Mouse (Mus musculus) kidney, embryonic 15.5 days (tissue): ENCODE data around the gene Ccr7. TPM values are rescaled to one million over a fixed set of nuclear protein-coding genes. Genes with fewer than 3 reads are reported as not detected.
A peak's percentile ranks its signal among the peaks of the same experiment; 100 is the strongest.

Source experiments
- ATAC-seq: fragments of 200-750 bp; cut with Nextera tagmentation; replicated peaks from 2 replicates; pipeline ENCODE4 v1.8.0; 2017; ENCODE audit warnings: moderate TSS enrichment; ENCODE audit not compliant: low FRiP score
- H3K27ac ChIP-seq: fragments of 300-500 bp; sonication (generic); 2 replicates; pipeline ENCODE4 v1.5.1; 2015; ENCODE audit warnings: mild to moderate bottlenecking, inconsistent platforms
- H3K27me3 ChIP-seq: fragments of 300-500 bp; sonication (generic); 2 replicates; pipeline ENCODE4 v1.6.1; 2015; ENCODE audit warnings: inconsistent platforms
- H3K36me3 ChIP-seq: fragments of 300-500 bp; sonication (generic); 2 replicates; pipeline ENCODE4 v1.6.1; 2015; ENCODE audit warnings: inconsistent platforms
- H3K4me1 ChIP-seq: fragments of 300-500 bp; sonication (generic); 2 replicates; pipeline ENCODE4 v1.6.1; 2015; ENCODE audit warnings: inconsistent platforms
- H3K4me2 ChIP-seq: fragments of 300-500 bp; sonication (generic); 2 replicates; pipeline ENCODE4 v1.6.1; 2015; ENCODE audit warnings: moderate library complexity, mild to moderate bottlenecking, inconsistent platforms
- H3K4me3 ChIP-seq: fragments of 300-500 bp; sonication (generic); replicated peaks from 2 replicates; pipeline ENCODE4 v1.5.1; 2015; ENCODE audit warnings: mild to moderate bottlenecking, inconsistent platforms
- H3K9ac ChIP-seq: fragments of 300-500 bp; sonication (generic); 2 replicates; pipeline ENCODE4 v1.6.1; 2015; ENCODE audit warnings: mild to moderate bottlenecking, inconsistent platforms
- H3K9me3 ChIP-seq: fragments of 300-500 bp; sonication (generic); replicated peaks from 2 replicates; pipeline ENCODE4 v1.6.1; 2016; ENCODE audit warnings: inconsistent platforms
- WGBS: fragments of 180-500 bp; shearing (Covaris S2); methylation state at CpG from one replicate; pipeline ENCODE4 v1.1.7; 2015; ENCODE audit warnings: mixed read lengths; 5-methylcytosine and 5-hydroxymethylcytosine counted together
- polyA plus RNA-seq: library from polyadenylated mRNA; unstranded; fragments of >200 nt; fragmentation: Nextera tagmentation; extraction: Ambion mirVana; gene quantifications from 2 replicates; pipeline ENCODE4 v1.2.1, GENCODE M21; 2015

The Ccr7 gene
- polyA plus RNA-seq, 1 experiment from 2014 or later = 0.17 TPM

DNA sequence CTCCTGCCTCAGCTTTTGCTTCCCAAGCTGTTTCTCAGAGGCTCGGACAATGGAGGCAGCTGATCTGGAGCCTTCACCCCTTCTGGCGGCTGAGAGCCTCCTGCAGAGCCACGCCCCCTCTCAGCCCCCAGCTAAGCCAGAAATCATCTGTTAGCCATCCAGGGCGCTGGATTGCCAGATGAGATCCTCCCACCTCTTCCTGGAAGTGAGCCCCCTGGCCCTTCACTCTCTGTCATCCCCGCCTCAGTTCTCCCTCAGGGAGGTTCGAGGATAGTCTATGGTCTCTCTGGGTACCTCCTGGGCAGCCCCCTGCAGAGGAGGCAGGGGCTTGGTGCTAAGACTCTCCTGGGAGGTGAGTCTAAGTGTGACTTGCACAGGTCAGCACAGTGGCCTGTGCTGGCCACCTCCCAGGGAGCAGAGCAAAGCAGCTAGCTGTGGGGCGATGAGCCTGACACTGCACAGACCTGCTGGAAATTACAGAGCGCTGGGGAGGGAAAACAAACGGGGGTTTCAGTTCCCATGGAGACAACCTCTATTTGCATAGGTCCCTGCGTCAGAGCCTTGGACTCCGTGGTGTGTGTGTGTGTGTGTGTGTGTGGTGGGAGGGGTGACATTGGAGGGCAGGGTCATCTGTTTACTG lies 22.7 kb downstream of the Ccr7 start:
- ATAC-seq = peak; percentile 72
- Histone ChIP-seq H3K27ac (peak overlapping the region; percentile 92), H3K9me3 (no peaks in the 10 kb centered on the region), H3K4me2 (peak overlapping the region; percentile 57), H3K9ac (peak overlapping the region; percentile 41; the same call in 1 of the 2 replicates), H3K36me3 (no peaks in the 10 kb centered on the region), H3K4me3 (peak overlapping the region; percentile 27), H3K27me3 (0 out of 2 replicates have a peak, but pooled peaks cover 4% of the 10 kb centered on the region), H3K4me1 (peaks cover 63% of the 10 kb centered on the region)
- 4% methylated on average over 11 of the region's 11 CpGs for WGBS

GRCm38 (mm10) chr11:99131463-99131840 lies 23.4 kb downstream of the Ccr7 start:
- H3K27me3 ChIP-seq = 0 out of 2 replicates have a peak, but pooled peaks cover 4% of the 10 kb centered on the region
- ATAC-seq = no peak
- no peaks in the 10 kb centered on the region for H3K9me3 ChIP-seq
- 37% methylated on average over 12 of the region's 12 CpGs for WGBS
- peak overlapping the region; percentile 27; the same call in 1 of the 2 replicates for H3K4me3 ChIP-seq
- peak overlapping the region; percentile 92 for H3K27ac ChIP-seq
- peaks cover 65% of the 10 kb centered on the region for H3K4me1 ChIP-seq
- peak overlapping the region; percentile 57 for H3K4me2 ChIP-seq
- no peak overlapping the region for H3K9ac ChIP-seq
- H3K36me3 ChIP-seq = no peaks in the 10 kb centered on the region

DNA sequence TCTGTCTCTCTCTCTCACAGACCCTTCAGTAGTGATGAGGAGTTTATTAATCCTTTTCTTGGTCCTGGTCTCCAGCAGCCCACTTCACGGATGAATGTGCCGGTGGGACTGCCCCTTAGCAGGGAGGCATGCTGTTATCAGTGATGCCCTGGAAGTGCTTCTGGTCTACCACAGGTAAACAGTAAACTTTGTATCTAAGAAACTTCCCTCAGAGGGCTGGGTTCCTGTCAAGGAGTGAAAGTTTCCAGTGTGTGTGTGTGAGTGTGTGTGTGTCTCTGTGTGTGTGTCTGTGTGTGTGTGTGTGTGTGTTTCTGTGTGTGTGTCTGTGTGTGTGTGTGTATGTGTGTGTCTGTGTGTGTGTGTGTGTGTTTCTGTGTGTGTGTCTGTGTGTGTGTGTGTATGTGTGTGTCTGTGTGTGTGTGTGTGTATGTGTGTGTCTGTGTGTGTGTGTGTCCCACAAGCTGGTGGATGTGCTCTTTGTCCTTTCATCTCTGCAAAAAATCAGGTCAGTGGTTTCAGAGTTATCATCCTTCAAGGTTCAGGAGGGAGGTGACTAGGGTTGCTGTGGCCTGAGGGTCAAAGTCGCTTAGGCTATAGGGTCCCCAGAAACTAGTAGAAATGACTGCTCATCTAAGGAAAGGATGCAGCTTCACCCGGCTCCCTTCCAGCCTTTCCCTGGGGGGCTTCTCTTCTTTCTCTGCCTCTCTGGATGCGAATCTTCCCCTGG lies 24.0 kb downstream of the Ccr7 start:
- Histone ChIP-seq H3K36me3 (no peaks in the 10 kb centered on the region), H3K9me3 (no peaks in the 10 kb centered on the region), H3K27ac (peak overlapping the region; percentile 92), H3K4me2 (no peak overlapping the region), H3K27me3 (0 out of 2 replicates have a peak, but pooled peaks cover 4% of the 10 kb centered on the region), H3K4me3 (no peak overlapping the region), H3K4me1 (peaks cover 68% of the 10 kb centered on the region), H3K9ac (no peak overlapping the region)
- ATAC-seq = no peak
- 63% methylated on average over 5 of the region's 5 CpGs for WGBS

DNA sequence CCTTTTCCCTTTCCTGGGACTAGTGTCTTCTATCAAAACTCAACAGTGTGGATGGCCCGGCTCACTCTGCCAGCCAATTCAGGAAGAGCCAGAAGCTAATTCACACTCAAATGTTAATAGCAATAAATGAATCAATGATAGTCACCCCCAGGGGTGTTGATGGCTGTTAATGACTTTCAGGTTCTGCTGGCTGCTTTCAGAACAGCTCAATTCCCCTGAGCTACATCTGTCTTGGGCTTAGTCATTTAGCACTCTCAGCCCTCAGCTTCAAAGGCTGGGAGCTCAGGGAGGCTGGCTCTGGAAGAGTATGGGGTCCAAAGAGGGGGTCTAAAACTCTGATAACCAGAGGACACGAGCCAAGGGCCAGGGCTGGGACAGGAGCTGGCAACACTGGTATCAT lies 25.6 kb downstream of the Ccr7 start:
- Histone ChIP-seq H3K36me3 (no peaks in the 10 kb centered on the region), H3K9me3 (no peaks in the 10 kb centered on the region), H3K4me3 (no peak overlapping the region), H3K9ac (no peak overlapping the region), H3K27ac (no peak overlapping the region), H3K27me3 (0 out of 2 replicates have a peak, but pooled peaks cover 4% of the 10 kb centered on the region), H3K4me2 (no peak overlapping the region), H3K4me1 (peaks cover 66% of the 10 kb centered on the region)
- 42% methylated on average over 2 of the region's 2 CpGs for WGBS
- no peak for ATAC-seq

GRCm38 (mm10) chr11:99127785-99128682 lies 26.8 kb downstream of the Ccr7 start:
- 81% methylated on average over 18 of the region's 18 CpGs for WGBS
- H3K36me3 ChIP-seq = no peaks in the 10 kb centered on the region
- H3K4me1 ChIP-seq = peaks cover 54% of the 10 kb centered on the region
- no peak overlapping the region for H3K9ac ChIP-seq
- H3K4me3 ChIP-seq = no peak overlapping the region
- 0 out of 2 replicates have a peak, but pooled peaks cover 4% of the 10 kb centered on the region for H3K27me3 ChIP-seq
- no peaks in the 10 kb centered on the region for H3K9me3 ChIP-seq
- H3K4me2 ChIP-seq = no peak overlapping the region
- ATAC-seq = no peak
- peak overlapping the region; percentile 85; the same call in 1 of the 2 replicates for H3K27ac ChIP-seq

GRCm38 (mm10) chr11:99126482-99127253 lies 28.2 kb downstream of the Ccr7 start:
- Histone ChIP-seq H3K4me1 (peaks cover 41% of the 10 kb centered on the region), H3K9ac (peak overlapping the region; percentile 12; the same call in 1 of the 2 replicates), H3K4me2 (peak overlapping the region; percentile 25; the same call in 1 of the 2 replicates)

GRCm38 (mm10) chr11:99124635-99125029 lies 30.2 kb downstream of the Ccr7 start:
- WGBS = 39% methylated on average over 10 of the region's 10 CpGs
- Histone ChIP-seq H3K9me3 (no peaks in the 10 kb centered on the region), H3K4me1 (peaks cover 49% of the 10 kb centered on the region), H3K36me3 (no peaks in the 10 kb centered on the region), H3K27me3 (no peaks in the 10 kb centered on the region), H3K4me2 (no peak overlapping the region; the same call in 1 of the 2 replicates), H3K9ac (no peak overlapping the region), H3K4me3 (no peak overlapping the region), H3K27ac (peak overlapping the region; percentile 46)
- ATAC-seq = no peak

More at GRCm38 (mm10) chr11:99126482-99127253, 28.2 kb downstream of the Ccr7 start:
- 0 out of 2 replicates have a peak, but pooled peaks cover 4% of the 10 kb centered on the region for H3K27me3 ChIP-seq
- no peaks in the 10 kb centered on the region for H3K36me3 ChIP-seq
- no peaks in the 10 kb centered on the region for H3K9me3 ChIP-seq
- H3K27ac ChIP-seq = peak overlapping the region; percentile 85
- H3K4me3 ChIP-seq = no peak overlapping the region
- WGBS = 29% methylated on average over 5 of the region's 5 CpGs
- 0 out of 2 replicates have a peak, but pooled peaks have one; percentile 40 for ATAC-seq

- no peak overlapping the region for H3K9ac ChIP-seq
- H3K27ac ChIP-seq = peak overlapping the region; percentile 46
- peaks cover 49% of the 10 kb centered on the region for H3K4me1 ChIP-seq
- H3K9me3 ChIP-seq = no peaks in the 10 kb centered on the region
- H3K4me3 ChIP-seq = no peak overlapping the region
- H3K27me3 ChIP-seq = no peaks in the 10 kb centered on the region
- ATAC-seq = no peak
- WGBS = 51% methylated on average over 15 of the region's 15 CpGs
- H3K4me2 ChIP-seq = no peak overlapping the region
- no peaks in the 10 kb centered on the region for H3K36me3 ChIP-seq
Measured at GRCm38 (mm10) chr11:99123977-99124634, 30.8 kb downstream of the Ccr7 start.

- ATAC-seq = no peak
- Histone ChIP-seq H3K9ac (no peak overlapping the region), H3K4me3 (no peak overlapping the region), H3K4me1 (peaks cover 43% of the 10 kb centered on the region), H3K27me3 (no peaks in the 10 kb centered on the region), H3K9me3 (0 out of 2 replicates have a peak, but pooled peaks cover 4% of the 10 kb centered on the region), H3K36me3 (no peaks in the 10 kb centered on the region), H3K4me2 (no peak overlapping the region), H3K27ac (no peak overlapping the region; the same call in 1 of the 2 replicates)
- 65% methylated on average over 3 of the region's 3 CpGs for WGBS
Measured at GRCm38 (mm10) chr11:99122703-99123102, 32.2 kb downstream of the Ccr7 start.

GRCm38 (mm10) chr11:99121218-99121631 lies 33.7 kb downstream of the Ccr7 start:
- Histone ChIP-seq H3K4me2 (no peak overlapping the region), H3K27ac (no peak overlapping the region; the same call in 1 of the 2 replicates), H3K9ac (no peak overlapping the region), H3K4me3 (no peak overlapping the region), H3K4me1 (peaks cover 28% of the 10 kb centered on the region), H3K36me3 (no peaks in the 10 kb centered on the region), H3K27me3 (no peaks in the 10 kb centered on the region), H3K9me3 (0 out of 2 replicates have a peak, but pooled peaks cover 4% of the 10 kb centered on the region)
- ATAC-seq = no peak
- 64% methylated on average over 14 of the region's 14 CpGs for WGBS
